Mouse (Mus musculus): ENCODE measurements around the gene Mcub.

Gene Mcub

GRCm38 (mm10) chr3:129969432-129970395 lies at the start of gene Mcub:
TSS of gene Mcub (minus strand) at chr3:129970206.
- DNase-seq: peak; percentile 39 to 46

GRCm38 (mm10) chr3:130012943-130013342 lies 42.9 kb upstream of the Mcub start:
- no peak for DNase-seq

GRCm38 (mm10) chr3:130011236-130011635 lies 41.2 kb upstream of the Mcub start:
- DNase-seq: no peak

- DNase-seq: no peak
These were observed 36.1 kb upstream of the Mcub start for GRCm38 (mm10) chr3:130006141-130006540.

- no peak for DNase-seq
These were observed 30.9 kb upstream of the Mcub start for GRCm38 (mm10) chr3:130000926-130001325.

GRCm38 (mm10) chr3:129998526-129998925 lies 28.5 kb upstream of the Mcub start:
- no peak for DNase-seq

- no peak for DNase-seq
These were observed 28.0 kb upstream of the Mcub start for GRCm38 (mm10) chr3:129998001-129998400.

- no peak for DNase-seq
These were observed 27.3 kb upstream of the Mcub start for GRCm38 (mm10) chr3:129997324-129997723.

GRCm38 (mm10) chr3:129987297-129987696 lies 17.3 kb upstream of the Mcub start:
- DNase-seq: no peak

- DNase-seq: peak; percentile 5 to 7
These were observed 15.3 kb upstream of the Mcub start for GRCm38 (mm10) chr3:129985335-129985734.

GRCm38 (mm10) chr3:129984797-129985196 lies 14.8 kb upstream of the Mcub start:
- DNase-seq: no peak

- DNase-seq: no peak
These were observed 12.3 kb upstream of the Mcub start for GRCm38 (mm10) chr3:129982271-129982670.

GRCm38 (mm10) chr3:129981756-129982155 lies 11.8 kb upstream of the Mcub start:
- no peak for DNase-seq

GRCm38 (mm10) chr3:129979510-129979909 lies 9.5 kb upstream of the Mcub start:
- DNase-seq: no peak

GRCm38 (mm10) chr3:129978716-129979115 lies 8.7 kb upstream of the Mcub start:
- DNase-seq: no peak

- no peak for DNase-seq
These were observed 6.3 kb upstream of the Mcub start for GRCm38 (mm10) chr3:129976317-129976716.

GRCm38 (mm10) chr3:129970529-129971515 lies 816 bp upstream of the Mcub start:
- DNase-seq: peak in 1 of 2 experiments; percentile 2

GRCm38 (mm10) chr3:129969031-129969430 lies 975 bp downstream of the Mcub start:
- peak in 1 of 2 experiments; percentile 2 for DNase-seq

- no peak for DNase-seq
These were observed 2.1 kb downstream of the Mcub start for GRCm38 (mm10) chr3:129967874-129968273.

- DNase-seq: no peak
These were observed 5.3 kb downstream of the Mcub start for GRCm38 (mm10) chr3:129964681-129965080.

- no peak for DNase-seq
These were observed 7.5 kb downstream of the Mcub start for GRCm38 (mm10) chr3:129962533-129962932.

GRCm38 (mm10) chr3:129953296-129953695 lies 16.7 kb downstream of the Mcub start:
- DNase-seq: no peak

GRCm38 (mm10) chr3:129949158-129949773 lies 20.7 kb downstream of the Mcub start:
- DNase-seq: no peak

Data from B cell, adult 2 months (primary cell).